Mouse (Mus musculus) A20 (cell line): ENCODE measurements around the gene S1pr2.

Experiments
- DNase-seq: peaks from one replicate; pipeline ENCODE4 v3.0.0-alpha.2; 2011; ENCODE audit warnings: low read depth, low spot score

Gene S1pr2

GRCm38 (mm10) chr9:21001651-21002200 is 25.1 kb upstream of the S1pr2 start:
- no peak for DNase-seq

GRCm38 (mm10) chr9:21000811-21001210 is 24.2 kb upstream of the S1pr2 start:
- peak; percentile 39 for DNase-seq

- peak; percentile 42 for DNase-seq
Measured at GRCm38 (mm10) chr9:20998337-20998736, 21.8 kb upstream of the S1pr2 start.

- DNase-seq, result peak; percentile 44
Measured at GRCm38 (mm10) chr9:20997065-20997464, 20.5 kb upstream of the S1pr2 start.

- peak; percentile 69 for DNase-seq
Measured at GRCm38 (mm10) chr9:20995069-20995468, 18.5 kb upstream of the S1pr2 start.

- peak; percentile 41 for DNase-seq
Measured at GRCm38 (mm10) chr9:20993165-20993898, 16.8 kb upstream of the S1pr2 start.

GRCm38 (mm10) chr9:20991587-20991986 is 15.0 kb upstream of the S1pr2 start:
- DNase-seq, result no peak

- peak; percentile 3 for DNase-seq
Measured at GRCm38 (mm10) chr9:20990861-20991260, 14.3 kb upstream of the S1pr2 start.

- peak; percentile 90 for DNase-seq
Measured at GRCm38 (mm10) chr9:20987953-20988352, 11.4 kb upstream of the S1pr2 start.

- peak; percentile 67 for DNase-seq
Measured at GRCm38 (mm10) chr9:20986952-20987686, 10.5 kb upstream of the S1pr2 start.

GRCm38 (mm10) chr9:20983169-20983568 is 6.6 kb upstream of the S1pr2 start:
- DNase-seq, result peak; percentile 84

GRCm38 (mm10) chr9:20982171-20982570 is 5.6 kb upstream of the S1pr2 start:
- DNase-seq, result peak; percentile 62

- peak; percentile 89 for DNase-seq
Measured at GRCm38 (mm10) chr9:20979769-20980168, 3.2 kb upstream of the S1pr2 start.

GRCm38 (mm10) chr9:20979181-20979580 is 2.6 kb upstream of the S1pr2 start:
- peak; percentile 57 for DNase-seq

GRCm38 (mm10) chr9:20978409-20979095 is 2.0 kb upstream of the S1pr2 start:
- DNase-seq, result no peak

GRCm38 (mm10) chr9:20976961-20977689 is 544 bp upstream of the S1pr2 start:
- DNase-seq, result no peak

GRCm38 (mm10) chr9:20975431-20976215 is 958 bp downstream of the S1pr2 start:
- DNase-seq, result peak; percentile 72

- no peak for DNase-seq
Measured at GRCm38 (mm10) chr9:20973682-20974075, 2.9 kb downstream of the S1pr2 start.

GRCm38 (mm10) chr9:20973001-20973681 is 3.4 kb downstream of the S1pr2 start:
- DNase-seq, result no peak
